Mouse (Mus musculus) E14TG2a.4 (cell line): Measurements from ENCODE around the gene Serf2.

Source experiments
- CTCF ChIP-seq: conservative IDR thresholded peaks from 2 replicates; pipeline ENCODE4 v1.5.1; 2014; ENCODE audit warnings: low read length
- NANOG ChIP-seq: IDR thresholded peaks from 2 replicates; pipeline ENCODE4 v1.6.1; 2014; ENCODE audit warnings: borderline replicate concordance, low read length, mixed read lengths

DNA sequence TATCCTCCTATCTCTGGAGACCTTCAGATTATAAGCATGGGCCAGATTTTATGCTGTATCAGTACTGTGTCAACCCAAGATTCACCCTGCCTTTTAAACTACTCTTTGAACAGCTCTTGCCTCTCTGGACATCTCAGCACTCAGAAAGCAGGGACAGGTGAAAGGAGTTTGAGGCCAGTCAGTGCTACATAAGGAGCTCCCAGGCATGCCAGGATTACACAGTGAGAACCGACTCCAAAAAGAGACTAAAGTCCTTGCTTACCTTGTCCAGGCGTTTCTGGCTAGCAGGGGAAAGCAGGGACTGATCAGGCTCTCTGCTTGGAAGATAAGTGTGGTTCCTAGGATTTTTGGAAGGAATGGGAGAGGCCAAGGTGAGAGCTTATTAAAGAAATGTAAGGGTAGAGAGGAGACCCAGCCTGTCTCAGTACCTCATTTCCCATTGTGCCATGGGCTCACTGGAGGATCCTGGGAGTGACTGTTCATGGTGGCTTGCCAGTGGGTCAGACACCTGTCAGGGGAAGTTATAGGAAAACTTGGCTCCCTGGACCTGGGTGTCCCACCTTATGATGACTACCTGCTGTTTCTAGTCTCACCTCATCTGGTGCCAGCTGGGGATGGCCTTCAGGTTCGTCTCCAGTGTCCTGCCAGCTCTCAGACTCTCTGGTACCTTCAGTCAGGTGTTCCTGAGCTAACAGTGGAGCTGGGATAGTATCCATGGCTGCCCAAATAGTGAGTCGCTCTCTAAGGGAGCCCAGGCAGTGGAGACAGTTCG, 8.0 kb upstream of the Serf2 start:
- no peak for TF ChIP-seq CTCF
- TF ChIP-seq NANOG: no peak
